Mouse (Mus musculus): ENCODE measurements around the gene Acap3. TPM values are rescaled to one million over a fixed set of nuclear protein-coding genes. Genes with fewer than 3 reads are reported as not detected.

The Acap3 gene
- polyA plus RNA-seq, 1 experiment from 2014 or later: 4.4 TPM

- Histone ChIP-seq H3K4me1 (replicated peaks; ENCODE audit: control insufficient read depth, insufficient read depth, low read length) (no peaks in the 10 kb centered on the region), H3K9me3 (ENCODE audit: control insufficient read depth) (no peaks in the 10 kb centered on the region), H3K9ac (ENCODE audit: low read depth, low read length) (no peak overlapping the region), H3K27me3 (replicated peaks; ENCODE audit: control insufficient read depth, insufficient read depth, low read length) (no peaks in the 10 kb centered on the region), H3K27ac (ENCODE audit: low read depth, low read length) (no peak overlapping the region), H3K4me2 (replicated peaks; ENCODE audit: low read depth) (no peak overlapping the region), H3K36me3 (ENCODE audit: control insufficient read depth, insufficient read depth) (no peaks in the 10 kb centered on the region), H3K4me3 (ENCODE audit: low read depth, low read length) (no peak overlapping the region)
- 58% methylated on average over 1 of the region's 1 CpGs for WGBS
- no peak for TF ChIP-seq CTCF (IDR thresholded peaks at IDR 0.05; ENCODE audit: low read depth)
- no peak for ATAC-seq
These were observed 40.4 kb downstream of the Acap3 start for GRCm38 (mm10) chr4:155932031-155932430.

GRCm38 (mm10) chr4:155943049-155943452 lies 51.4 kb downstream of the Acap3 start:
- WGBS: 2% methylated on average over 17 of the region's 17 CpGs
- Histone ChIP-seq H3K9me3 (ENCODE audit: control insufficient read depth) (no peaks in the 10 kb centered on the region), H3K27me3 (replicated peaks; ENCODE audit: control insufficient read depth, insufficient read depth, low read length) (no peaks in the 10 kb centered on the region), H3K4me3 (ENCODE audit: low read depth, low read length) (peak overlapping the region; percentile 99), H3K4me2 (replicated peaks; ENCODE audit: low read depth) (peak overlapping the region; percentile 84), H3K27ac (ENCODE audit: low read depth, low read length) (peak overlapping the region; percentile 95), H3K36me3 (ENCODE audit: control insufficient read depth, insufficient read depth) (peaks cover 15% of the 10 kb centered on the region; the same call in 1 of the 2 replicates), H3K4me1 (replicated peaks; ENCODE audit: control insufficient read depth, insufficient read depth, low read length) (peaks cover 7% of the 10 kb centered on the region), H3K9ac (ENCODE audit: low read depth, low read length) (peak overlapping the region; percentile 92)
- no peak for TF ChIP-seq CTCF (IDR thresholded peaks at IDR 0.05; ENCODE audit: low read depth)
- ATAC-seq: peak; percentile 15

- Histone ChIP-seq H3K27ac (ENCODE audit: low read depth, low read length) (peak within 1 kb of the TSS; percentile 95), H3K4me1 (replicated peaks; ENCODE audit: control insufficient read depth, insufficient read depth, low read length) (peaks cover 7% of the 10 kb centered on the region), H3K4me2 (replicated peaks; ENCODE audit: low read depth) (peak within 1 kb of the TSS; percentile 84), H3K9me3 (ENCODE audit: control insufficient read depth) (no peaks in the 10 kb centered on the region), H3K4me3 (ENCODE audit: low read depth, low read length) (peak within 1 kb of the TSS; percentile 99), H3K36me3 (ENCODE audit: control insufficient read depth, insufficient read depth) (peaks cover 21% of the 10 kb centered on the region; the same call in 1 of the 2 replicates), H3K27me3 (replicated peaks; ENCODE audit: control insufficient read depth, insufficient read depth, low read length) (no peaks in the 10 kb centered on the region), H3K9ac (ENCODE audit: low read depth, low read length) (peak within 1 kb of the TSS; percentile 92)
- peak; percentile 94 for ATAC-seq
- TF ChIP-seq CTCF (IDR thresholded peaks at IDR 0.05; ENCODE audit: low read depth): no peak; the same call in 1 of the 2 replicates
- under 1% methylated on average over 79 of the region's 85 CpGs for WGBS
These were observed 52.1 kb downstream of the Acap3 start, which contains the start of gene Ube2j2 for GRCm38 (mm10) chr4:155943534-155944249. Gene Ube2j2 (plus strand): TSS chr4:155943831.

GRCm38 (mm10) chr4:155944271-155944670 lies 52.6 kb downstream of the Acap3 start:
- TF ChIP-seq CTCF (IDR thresholded peaks at IDR 0.05; ENCODE audit: low read depth): no peak
- H3K9me3 ChIP-seq (ENCODE audit: control insufficient read depth): no peaks in the 10 kb centered on the region
- H3K4me2 ChIP-seq (replicated peaks; ENCODE audit: low read depth): peak overlapping the region; percentile 84
- peak; percentile 55 for ATAC-seq
- peak overlapping the region; percentile 99 for H3K4me3 ChIP-seq (ENCODE audit: low read depth, low read length)
- no peaks in the 10 kb centered on the region for H3K27me3 ChIP-seq (replicated peaks; ENCODE audit: control insufficient read depth, insufficient read depth, low read length)
- peak overlapping the region; percentile 92 for H3K9ac ChIP-seq (ENCODE audit: low read depth, low read length)
- under 1% methylated on average over 17 of the region's 17 CpGs for WGBS
- peaks cover 22% of the 10 kb centered on the region; the same call in 1 of the 2 replicates for H3K36me3 ChIP-seq (ENCODE audit: control insufficient read depth, insufficient read depth)
- peak overlapping the region; percentile 95 for H3K27ac ChIP-seq (ENCODE audit: low read depth, low read length)
- peaks cover 7% of the 10 kb centered on the region for H3K4me1 ChIP-seq (replicated peaks; ENCODE audit: control insufficient read depth, insufficient read depth, low read length)

DNA sequence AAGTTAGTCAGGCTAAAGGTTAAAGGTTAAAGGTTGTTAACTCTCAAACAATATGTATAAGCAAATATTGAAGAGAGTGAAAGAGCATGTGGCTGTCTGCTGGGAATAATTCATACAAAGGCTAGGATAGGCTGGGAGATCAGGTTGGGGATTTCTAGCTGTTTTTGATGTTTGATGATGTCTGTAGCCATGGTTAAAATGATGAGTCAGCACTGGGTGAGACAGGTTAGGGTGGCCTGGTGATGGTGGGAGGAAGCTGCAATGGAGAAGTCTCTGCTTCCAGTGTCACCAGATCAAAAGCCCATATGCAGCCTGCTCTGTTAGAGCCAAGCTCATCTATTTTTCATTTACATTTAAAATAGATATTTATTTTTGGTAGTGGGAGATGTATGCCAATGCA lies 55.5 kb downstream of the Acap3 start:
- Histone ChIP-seq H3K4me3 (ENCODE audit: low read depth, low read length) (no peak overlapping the region), H3K27me3 (replicated peaks; ENCODE audit: control insufficient read depth, insufficient read depth, low read length) (no peaks in the 10 kb centered on the region), H3K4me1 (replicated peaks; ENCODE audit: control insufficient read depth, insufficient read depth, low read length) (peaks cover 7% of the 10 kb centered on the region), H3K9ac (ENCODE audit: low read depth, low read length) (no peak overlapping the region), H3K36me3 (ENCODE audit: control insufficient read depth, insufficient read depth) (peaks cover 50% of the 10 kb centered on the region), H3K4me2 (replicated peaks; ENCODE audit: low read depth) (no peak overlapping the region), H3K27ac (ENCODE audit: low read depth, low read length) (no peak overlapping the region), H3K9me3 (ENCODE audit: control insufficient read depth) (no peaks in the 10 kb centered on the region)
- ATAC-seq: no peak
- no peak for TF ChIP-seq CTCF (IDR thresholded peaks at IDR 0.05; ENCODE audit: low read depth)

- no peak for ATAC-seq
- WGBS: 61% methylated on average over 6 of the region's 6 CpGs
- Histone ChIP-seq H3K4me3 (ENCODE audit: low read depth, low read length) (no peak overlapping the region), H3K9ac (ENCODE audit: low read depth, low read length) (no peak overlapping the region), H3K27me3 (replicated peaks; ENCODE audit: control insufficient read depth, insufficient read depth, low read length) (no peaks in the 10 kb centered on the region), H3K36me3 (ENCODE audit: control insufficient read depth, insufficient read depth) (peaks cover 73% of the 10 kb centered on the region), H3K4me1 (replicated peaks; ENCODE audit: control insufficient read depth, insufficient read depth, low read length) (no peaks in the 10 kb centered on the region), H3K9me3 (ENCODE audit: control insufficient read depth) (no peaks in the 10 kb centered on the region), H3K27ac (ENCODE audit: low read depth, low read length) (no peak overlapping the region), H3K4me2 (replicated peaks; ENCODE audit: low read depth) (no peak overlapping the region)
- no peak for TF ChIP-seq CTCF (IDR thresholded peaks at IDR 0.05; ENCODE audit: low read depth)
These were observed 63.9 kb downstream of the Acap3 start for GRCm38 (mm10) chr4:155955491-155955890.

Small RNAs within 50 kb of the gene (microRNA-seq; reads per million reads assigned to microRNA genes)
- gene Gm22991: not detected

Other genes starting within 250 kb of the Acap3 start
- gene Gm10563, start 246.4 kb upstream of the Acap3 start, polyA plus RNA-seq (2015; fragmentation: Nextera tagmentation; extraction: Ambion mirVana): not detected in 2 replicates
- 31.3 and 37.0 TPM in 2 replicates for gene Mmp23, start 238.4 kb upstream of the Acap3 start, polyA plus RNA-seq (2015; fragmentation: Nextera tagmentation; extraction: Ambion mirVana)
- gene Mib2, start 222.6 kb upstream of the Acap3 start, polyA plus RNA-seq (2015; fragmentation: Nextera tagmentation; extraction: Ambion mirVana): 8.2 and 10.5 TPM in 2 replicates
- 5.5 and 6.2 TPM in 2 replicates for gene Fndc10, start 197.5 kb upstream of the Acap3 start, polyA plus RNA-seq (2015; fragmentation: Nextera tagmentation; extraction: Ambion mirVana)
- 167 and 171 TPM in 2 replicates for gene Ssu72, start 187.0 kb upstream of the Acap3 start, polyA plus RNA-seq (2015; fragmentation: Nextera tagmentation; extraction: Ambion mirVana)
- gene Tmem240, start 157.0 kb upstream of the Acap3 start, polyA plus RNA-seq (2015; fragmentation: Nextera tagmentation; extraction: Ambion mirVana): 0.13 and 0.24 TPM in 2 replicates
- gene Atad3a, start 130.7 kb upstream of the Acap3 start, polyA plus RNA-seq (2015; fragmentation: Nextera tagmentation; extraction: Ambion mirVana): 39.6 and 40.4 TPM in 2 replicates
- 17.4 and 17.8 TPM in 2 replicates for gene Vwa1, start 117.1 kb upstream of the Acap3 start, polyA plus RNA-seq (2015; fragmentation: Nextera tagmentation; extraction: Ambion mirVana)
- 0.64 and 0.68 TPM in 2 replicates for gene Tmem88b, start 105.9 kb upstream of the Acap3 start, polyA plus RNA-seq (2015; fragmentation: Nextera tagmentation; extraction: Ambion mirVana)
- not detected in 2 replicates for gene Ankrd65, start 101.4 kb upstream of the Acap3 start, polyA plus RNA-seq (2015; fragmentation: Nextera tagmentation; extraction: Ambion mirVana)
- gene Mrpl20, start 88.9 kb upstream of the Acap3 start, polyA plus RNA-seq (2015; fragmentation: Nextera tagmentation; extraction: Ambion mirVana): 203 and 212 TPM in 2 replicates
- 54.7 and 65.1 TPM in 2 replicates for gene Ccnl2, start 79.3 kb upstream of the Acap3 start, polyA plus RNA-seq (2015; fragmentation: Nextera tagmentation; extraction: Ambion mirVana)
- gene Aurkaip1, start 60.5 kb upstream of the Acap3 start, polyA plus RNA-seq (2015; fragmentation: Nextera tagmentation; extraction: Ambion mirVana): 152 and 153 TPM in 2 replicates
- 38.5 and 39.9 TPM in 2 replicates for gene Mxra8, start 52.1 kb upstream of the Acap3 start, polyA plus RNA-seq (2015; fragmentation: Nextera tagmentation; extraction: Ambion mirVana)
- gene Dvl1, start 44.4 kb upstream of the Acap3 start, polyA plus RNA-seq (2015; fragmentation: Nextera tagmentation; extraction: Ambion mirVana): 6.3 and 6.5 TPM in 2 replicates
- 0.16 and 0.22 TPM in 2 replicates for gene Tas1r3, start 28.5 kb upstream of the Acap3 start, polyA plus RNA-seq (2015; fragmentation: Nextera tagmentation; extraction: Ambion mirVana)
- 17.4 and 19.2 TPM in 2 replicates for gene Cptp, start 22.4 kb upstream of the Acap3 start, polyA plus RNA-seq (2015; fragmentation: Nextera tagmentation; extraction: Ambion mirVana)
- 19.9 and 20.9 TPM in 2 replicates for gene Ints11, start 22.3 kb upstream of the Acap3 start, polyA plus RNA-seq (2015; fragmentation: Nextera tagmentation; extraction: Ambion mirVana)
- 23.6 and 23.8 TPM in 2 replicates for gene Pusl1, start within 50 bp of the Acap3 start, polyA plus RNA-seq (2015; fragmentation: Nextera tagmentation; extraction: Ambion mirVana)
- gene Ube2j2, start 52.0 kb downstream of the Acap3 start, polyA plus RNA-seq (2015; fragmentation: Nextera tagmentation; extraction: Ambion mirVana): 101 and 104 TPM in 2 replicates
- gene C1qtnf12, start 70.5 kb downstream of the Acap3 start, polyA plus RNA-seq (2015; fragmentation: Nextera tagmentation; extraction: Ambion mirVana): 129 and 138 TPM in 2 replicates
- 5.8 and 6.0 TPM in 2 replicates for gene B3galt6, start 100.8 kb downstream of the Acap3 start, polyA plus RNA-seq (2015; fragmentation: Nextera tagmentation; extraction: Ambion mirVana)
- gene Sdf4, start 101.0 kb downstream of the Acap3 start, polyA plus RNA-seq (2015; fragmentation: Nextera tagmentation; extraction: Ambion mirVana): 219 and 222 TPM in 2 replicates
- 0.14 and 0.35 TPM in 2 replicates for gene Tnfrsf4, start 122.0 kb downstream of the Acap3 start, polyA plus RNA-seq (2015; fragmentation: Nextera tagmentation; extraction: Ambion mirVana)
- 0.55 and 0.56 TPM in 2 replicates for gene Tnfrsf18, start 134.3 kb downstream of the Acap3 start, polyA plus RNA-seq (2015; fragmentation: Nextera tagmentation; extraction: Ambion mirVana)
- 2.1 and 2.6 TPM in 2 replicates for gene Ttll10, start 167.6 kb downstream of the Acap3 start, polyA plus RNA-seq (2015; fragmentation: Nextera tagmentation; extraction: Ambion mirVana)
- gene 9430015G10Rik, start 218.2 kb downstream of the Acap3 start, polyA plus RNA-seq (2015; fragmentation: Nextera tagmentation; extraction: Ambion mirVana): 3.4 and 3.5 TPM in 2 replicates
- gene Rnf223, start 238.7 kb downstream of the Acap3 start, polyA plus RNA-seq (2015; fragmentation: Nextera tagmentation; extraction: Ambion mirVana): not detected in 2 replicates